Mouse (Mus musculus): ENCODE measurements around the gene Ndel1. TPM values are rescaled to one million over a fixed set of nuclear protein-coding genes. Genes with fewer than 3 reads are reported as not detected.

Gene Ndel1
- total and polyA plus RNA-seq, 3 experiments, result 31.1 to 46.9 (median 35.2) TPM

DNA sequence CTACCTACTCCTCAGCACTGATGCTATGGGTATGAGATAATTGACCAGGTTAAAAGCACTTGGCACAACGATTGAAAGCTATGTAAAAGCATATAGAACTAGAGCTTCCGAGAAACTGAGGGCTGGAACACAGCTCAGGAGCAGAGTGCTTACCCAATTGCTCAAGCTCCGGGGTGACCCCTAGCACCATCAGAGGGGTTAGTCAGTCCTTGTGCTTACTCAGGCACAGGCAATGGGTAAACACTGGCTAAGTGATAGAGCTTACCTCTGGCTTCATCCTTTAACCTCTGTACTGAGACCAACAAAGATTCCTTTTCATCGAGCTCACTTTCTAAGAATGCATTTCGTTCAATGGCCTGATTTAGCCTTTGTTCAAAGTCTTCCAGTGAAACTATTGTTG is 32.1 kb downstream of the Ndel1 start:
- dilution Hi-C loops (cut with MboI; ENCODE audit: extremely low pct_ligation_motif_present, extremely low pct_unique_long_range_greater_than_20kb, low sequenced_read_pairs) (no loop called here), in situ Hi-C loops (cut with MboI; ENCODE audit: low pct_ligation_motif_present, low pct_unique_long_range_greater_than_20kb, low sequenced_read_pairs) (no loop called here)
- no peaks in the 10 kb centered on the region for H3K4me1 ChIP-seq (ENCODE audit: control insufficient read depth in 1 of 2, insufficient read depth in 2 of 2)

DNA sequence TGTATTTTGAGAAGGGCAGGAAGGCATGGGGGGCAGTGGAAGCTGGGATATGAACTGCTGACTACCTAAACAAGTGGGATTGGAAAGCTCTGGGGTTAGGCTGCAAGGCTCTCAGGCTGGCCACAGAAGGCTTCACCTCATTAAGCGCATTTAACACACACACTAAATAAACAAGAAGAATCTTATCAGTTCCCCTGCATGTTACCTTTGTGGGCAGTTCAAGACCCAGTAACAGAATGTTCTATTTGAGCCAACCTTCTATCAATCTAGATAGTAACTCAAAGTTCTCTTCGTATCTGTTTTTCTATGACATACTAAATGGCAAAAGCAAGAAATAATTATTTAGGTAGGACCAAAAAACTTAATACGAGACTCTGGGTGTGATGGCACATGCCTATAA is 36.6 kb downstream of the Ndel1 start:
- Histone ChIP-seq H3K27ac (ENCODE audit: insufficient read depth, low read depth) (no peak overlapping the region), H3K36me3 (replicated peaks in 1 of 2; ENCODE audit: control insufficient read depth in 1 of 2, insufficient read depth in 1 of 2, low read length in 1 of 2) (peaks cover 47 to 80% of the 10 kb centered on the region in 2 experiments), H3K4me3 (replicated peaks in 1 of 3; ENCODE audit: low read depth in 2 of 3, low read length in 2 of 3, poor library complexity in 1 of 3) (no peak overlapping the region), H3K9me3 (replicated peaks; ENCODE audit: low read length) (no peaks in the 10 kb centered on the region), H3K4me1 (ENCODE audit: control insufficient read depth in 1 of 2, insufficient read depth in 2 of 2) (no peaks in the 10 kb centered on the region), H3K4me2 (ENCODE audit: insufficient read depth, low read depth, poor library complexity, severe bottlenecking) (no peak overlapping the region), H3K79me2 (replicated peaks; ENCODE audit: control insufficient read depth, extremely low read depth, insufficient read depth, poor library complexity, severe bottlenecking) (peaks cover 2% of the 10 kb centered on the region; the same call in 1 of the 2 replicates), H3K9ac (ENCODE audit: insufficient read depth, low read depth) (no peak overlapping the region), H3K27me3 (replicated peaks) (no peaks in the 10 kb centered on the region)
- in situ Hi-C loops (cut with MboI; ENCODE audit: low pct_ligation_motif_present, low pct_unique_long_range_greater_than_20kb, low sequenced_read_pairs), result no loop called here
- DNase-seq (ENCODE audit: extremely low read depth), result no peak
- TF ChIP-seq IRF4 (IDR thresholded peaks at IDR 0.05; ENCODE audit: low read depth, low read length) (no peak), POLR2AphosphoS2 (IDR thresholded peaks at IDR 0.05; ENCODE audit: low read depth, low read length) (no peak), ZKSCAN1 (IDR thresholded peaks at IDR 0.05; ENCODE audit: borderline replicate concordance, low read depth, low read length) (no peak), KAT2A (IDR thresholded peaks at IDR 0.05; ENCODE audit: insufficient replicate concordance, low read length) (no peak), RAD21 (IDR thresholded peaks at IDR 0.05; ENCODE audit: low read depth, low read length) (no peak), MAFK (IDR thresholded peaks at IDR 0.05; ENCODE audit: insufficient replicate concordance, low read length) (no peak), ZMIZ1 (IDR thresholded peaks at IDR 0.05; ENCODE audit: low read depth, low read length) (no peak), ZNF384 (IDR thresholded peaks at IDR 0.05; ENCODE audit: low read depth, low read length) (no peak), MYC (IDR thresholded peaks at IDR 0.05; ENCODE audit: low read depth, low read length) (no peak)
- dilution Hi-C loops (cut with MboI; ENCODE audit: extremely low pct_ligation_motif_present, extremely low pct_unique_long_range_greater_than_20kb, low sequenced_read_pairs), result no loop called here

More for the DNA sequence above, 32.1 kb downstream of the Ndel1 start:
- H3K27me3 ChIP-seq (replicated peaks), result no peaks in the 10 kb centered on the region
- no peaks in the 10 kb centered on the region for H3K9me3 ChIP-seq (replicated peaks; ENCODE audit: low read length)
- H3K36me3 ChIP-seq (replicated peaks in 1 of 2; ENCODE audit: control insufficient read depth in 1 of 2, insufficient read depth in 1 of 2, low read length in 1 of 2), result peaks cover 43 to 67% of the 10 kb centered on the region in 2 experiments
- H3K79me2 ChIP-seq (replicated peaks; ENCODE audit: control insufficient read depth, extremely low read depth, insufficient read depth, poor library complexity, severe bottlenecking), result peaks cover 2% of the 10 kb centered on the region; the same call in 1 of the 2 replicates
- H3K9ac ChIP-seq (ENCODE audit: insufficient read depth, low read depth), result no peak overlapping the region
- no peak for TF ChIP-seq RAD21 (IDR thresholded peaks at IDR 0.05; ENCODE audit: low read depth, low read length)
- TF ChIP-seq ZKSCAN1 (IDR thresholded peaks at IDR 0.05; ENCODE audit: borderline replicate concordance, low read depth, low read length), result no peak
- TF ChIP-seq GABPA (IDR thresholded peaks at IDR 0.05; ENCODE audit: insufficient replicate concordance, low read depth, low read length), result no peak
- TF ChIP-seq ZNF384 (IDR thresholded peaks at IDR 0.05; ENCODE audit: low read depth, low read length), result no peak
- TF ChIP-seq POLR2AphosphoS2 (IDR thresholded peaks at IDR 0.05; ENCODE audit: low read depth, low read length), result no peak
- no peak for TF ChIP-seq MEF2A (IDR thresholded peaks at IDR 0.05; ENCODE audit: borderline replicate concordance, low read depth, low read length)
- TF ChIP-seq JUN (IDR thresholded peaks at IDR 0.05; ENCODE audit: insufficient read depth, low read depth, low read length), result no peak
- no peak for TF ChIP-seq E2F4 (IDR thresholded peaks at IDR 0.05; ENCODE audit: insufficient replicate concordance, low read depth, low read length)
- no peak for TF ChIP-seq USF2 (conservative IDR thresholded peaks at IDR 0.05; ENCODE audit: low read depth, low read length)
- TF ChIP-seq ETS1 (conservative IDR thresholded peaks at IDR 0.05; ENCODE audit: low read depth, low read length), result no peak
- no peak for TF ChIP-seq BHLHE40 (IDR thresholded peaks at IDR 0.05; ENCODE audit: low read depth, low read length)
- H3K4me2 ChIP-seq (ENCODE audit: insufficient read depth, low read depth, poor library complexity, severe bottlenecking), result no peak overlapping the region
- no peak overlapping the region for H3K27ac ChIP-seq (ENCODE audit: insufficient read depth, low read depth)
- DNase-seq (ENCODE audit: extremely low read depth), result no peak
- H3K4me3 ChIP-seq (replicated peaks in 1 of 3; ENCODE audit: low read depth in 2 of 3, low read length in 2 of 3, poor library complexity in 1 of 3), result no peak overlapping the region
